Mouse (Mus musculus): ENCODE measurements around the gene Mansc4. TPM values are rescaled to one million over a fixed set of nuclear protein-coding genes. Genes with fewer than 3 reads are reported as not detected.

Mansc4 gene
- polyA plus RNA-seq (2015; fragmentation: Nextera tagmentation; extraction: Ambion mirVana), result 1.5 and 2.3 TPM in 2 replicates

- peak; percentile 9; the same call in 1 of the 2 replicates for ATAC-seq
- Histone ChIP-seq H3K27me3 (replicated peaks; ENCODE audit: control insufficient read depth, insufficient read depth, low read length) (no peaks in the 10 kb centered on the region), H3K36me3 (ENCODE audit: control insufficient read depth, insufficient read depth, low read length) (no peaks in the 10 kb centered on the region), H3K4me3 (ENCODE audit: low read length) (peak within 1 kb of the TSS; percentile 21; the same call in 1 of the 2 replicates), H3K4me1 (ENCODE audit: control insufficient read depth, insufficient read depth, low read length) (peaks cover 10% of the 10 kb centered on the region; the same call in 1 of the 2 replicates), H3K9me3 (ENCODE audit: control insufficient read depth, low read length) (no peaks in the 10 kb centered on the region), H3K27ac (ENCODE audit: low read length) (peak within 1 kb of the TSS; percentile 72), H3K9ac (ENCODE audit: low read depth, low read length) (peak within 1 kb of the TSS; percentile 48), H3K4me2 (ENCODE audit: low read depth, low read length) (peak within 1 kb of the TSS; percentile 40)
- WGBS, result 15% methylated on average over 20 of the region's 20 CpGs
These were observed at the start of gene Mansc4 for GRCm38 (mm10) chr6:147086594-147087225. Mansc4 (minus strand) TSS chr6:147087032.

GRCm38 (mm10) chr6:147127239-147127638, 40.4 kb upstream of the Mansc4 start:
- no peaks in the 10 kb centered on the region for H3K27me3 ChIP-seq (replicated peaks; ENCODE audit: control insufficient read depth, insufficient read depth, low read length)
- H3K27ac ChIP-seq (ENCODE audit: low read length), result no peak overlapping the region
- WGBS, result 95% methylated on average over 10 of the region's 10 CpGs
- no peaks in the 10 kb centered on the region for H3K9me3 ChIP-seq (ENCODE audit: control insufficient read depth, low read length)
- no peak overlapping the region for H3K4me3 ChIP-seq (ENCODE audit: low read length)
- no peak for ATAC-seq
- no peak overlapping the region for H3K9ac ChIP-seq (ENCODE audit: low read depth, low read length)
- H3K4me2 ChIP-seq (ENCODE audit: low read depth, low read length), result no peak overlapping the region
- no peaks in the 10 kb centered on the region for H3K36me3 ChIP-seq (ENCODE audit: control insufficient read depth, insufficient read depth, low read length)
- no peaks in the 10 kb centered on the region for H3K4me1 ChIP-seq (ENCODE audit: control insufficient read depth, insufficient read depth, low read length)

GRCm38 (mm10) chr6:147121320-147121719, 34.5 kb upstream of the Mansc4 start:
- Histone ChIP-seq H3K4me1 (ENCODE audit: control insufficient read depth, insufficient read depth, low read length) (no peaks in the 10 kb centered on the region), H3K27ac (ENCODE audit: low read length) (no peak overlapping the region), H3K27me3 (replicated peaks; ENCODE audit: control insufficient read depth, insufficient read depth, low read length) (no peaks in the 10 kb centered on the region), H3K36me3 (ENCODE audit: control insufficient read depth, insufficient read depth, low read length) (no peaks in the 10 kb centered on the region), H3K4me2 (ENCODE audit: low read depth, low read length) (no peak overlapping the region), H3K9ac (ENCODE audit: low read depth, low read length) (no peak overlapping the region), H3K4me3 (ENCODE audit: low read length) (no peak overlapping the region), H3K9me3 (ENCODE audit: control insufficient read depth, low read length) (no peaks in the 10 kb centered on the region)
- no peak for ATAC-seq
- 57% methylated on average over 6 of the region's 6 CpGs for WGBS

- Histone ChIP-seq H3K9ac (ENCODE audit: low read depth, low read length) (no peak overlapping the region), H3K27me3 (replicated peaks; ENCODE audit: control insufficient read depth, insufficient read depth, low read length) (no peaks in the 10 kb centered on the region), H3K27ac (ENCODE audit: low read length) (no peak overlapping the region), H3K4me2 (ENCODE audit: low read depth, low read length) (no peak overlapping the region), H3K36me3 (ENCODE audit: control insufficient read depth, insufficient read depth, low read length) (no peaks in the 10 kb centered on the region), H3K9me3 (ENCODE audit: control insufficient read depth, low read length) (no peaks in the 10 kb centered on the region), H3K4me1 (ENCODE audit: control insufficient read depth, insufficient read depth, low read length) (no peaks in the 10 kb centered on the region), H3K4me3 (ENCODE audit: low read length) (no peak overlapping the region)
- ATAC-seq, result no peak
- 78% methylated on average over 3 of the region's 3 CpGs for WGBS
These were observed 31.4 kb upstream of the Mansc4 start for GRCm38 (mm10) chr6:147118190-147118589.

- Histone ChIP-seq H3K4me3 (ENCODE audit: low read length) (no peak overlapping the region), H3K4me2 (ENCODE audit: low read depth, low read length) (no peak overlapping the region), H3K4me1 (ENCODE audit: control insufficient read depth, insufficient read depth, low read length) (no peaks in the 10 kb centered on the region), H3K27me3 (replicated peaks; ENCODE audit: control insufficient read depth, insufficient read depth, low read length) (no peaks in the 10 kb centered on the region), H3K9me3 (ENCODE audit: control insufficient read depth, low read length) (no peaks in the 10 kb centered on the region), H3K36me3 (ENCODE audit: control insufficient read depth, insufficient read depth, low read length) (no peaks in the 10 kb centered on the region), H3K27ac (ENCODE audit: low read length) (no peak overlapping the region), H3K9ac (ENCODE audit: low read depth, low read length) (no peak overlapping the region)
- no peak for ATAC-seq
- WGBS, result 89% methylated on average over 7 of the region's 7 CpGs
These were observed 30.9 kb upstream of the Mansc4 start for GRCm38 (mm10) chr6:147117764-147118163.

- no peak overlapping the region for H3K27ac ChIP-seq (ENCODE audit: low read length)
- no peak overlapping the region for H3K4me2 ChIP-seq (ENCODE audit: low read depth, low read length)
- 9% methylated on average over 10 of the region's 10 CpGs for WGBS
- H3K4me1 ChIP-seq (ENCODE audit: control insufficient read depth, insufficient read depth, low read length), result no peaks in the 10 kb centered on the region
- H3K27me3 ChIP-seq (replicated peaks; ENCODE audit: control insufficient read depth, insufficient read depth, low read length), result no peaks in the 10 kb centered on the region
- no peak overlapping the region for H3K9ac ChIP-seq (ENCODE audit: low read depth, low read length)
- no peak overlapping the region for H3K4me3 ChIP-seq (ENCODE audit: low read length)
- H3K9me3 ChIP-seq (ENCODE audit: control insufficient read depth, low read length), result no peaks in the 10 kb centered on the region
- no peaks in the 10 kb centered on the region for H3K36me3 ChIP-seq (ENCODE audit: control insufficient read depth, insufficient read depth, low read length)
- no peak for ATAC-seq
These were observed 29.7 kb upstream of the Mansc4 start for GRCm38 (mm10) chr6:147116579-147116978.

- no peaks in the 10 kb centered on the region for H3K9me3 ChIP-seq (ENCODE audit: control insufficient read depth, low read length)
- no peak for ATAC-seq
- no peak overlapping the region for H3K9ac ChIP-seq (ENCODE audit: low read depth, low read length)
- H3K4me1 ChIP-seq (ENCODE audit: control insufficient read depth, insufficient read depth, low read length), result no peaks in the 10 kb centered on the region
- 89% methylated on average over 7 of the region's 7 CpGs for WGBS
- no peak overlapping the region for H3K4me3 ChIP-seq (ENCODE audit: low read length)
- no peak overlapping the region for H3K4me2 ChIP-seq (ENCODE audit: low read depth, low read length)
- H3K27ac ChIP-seq (ENCODE audit: low read length), result no peak overlapping the region
- no peaks in the 10 kb centered on the region for H3K27me3 ChIP-seq (replicated peaks; ENCODE audit: control insufficient read depth, insufficient read depth, low read length)
- H3K36me3 ChIP-seq (ENCODE audit: control insufficient read depth, insufficient read depth, low read length), result peaks cover 13% of the 10 kb centered on the region
These were observed 22.5 kb upstream of the Mansc4 start for GRCm38 (mm10) chr6:147109283-147109682.

GRCm38 (mm10) chr6:147106716-147107115, 19.9 kb upstream of the Mansc4 start:
- Histone ChIP-seq H3K9me3 (ENCODE audit: control insufficient read depth, low read length) (no peaks in the 10 kb centered on the region), H3K36me3 (ENCODE audit: control insufficient read depth, insufficient read depth, low read length) (peaks cover 15% of the 10 kb centered on the region), H3K27me3 (replicated peaks; ENCODE audit: control insufficient read depth, insufficient read depth, low read length) (no peaks in the 10 kb centered on the region), H3K27ac (ENCODE audit: low read length) (no peak overlapping the region), H3K4me3 (ENCODE audit: low read length) (no peak overlapping the region), H3K4me1 (ENCODE audit: control insufficient read depth, insufficient read depth, low read length) (no peaks in the 10 kb centered on the region), H3K4me2 (ENCODE audit: low read depth, low read length) (no peak overlapping the region), H3K9ac (ENCODE audit: low read depth, low read length) (no peak overlapping the region)
- 85% methylated on average over 6 of the region's 6 CpGs for whole genome bisulfite sequencing
- peak; percentile 64; the same call in 1 of the 2 replicates for ATAC-seq

GRCm38 (mm10) chr6:147105529-147105928, 18.7 kb upstream of the Mansc4 start:
- H3K4me3 ChIP-seq (ENCODE audit: low read length), result no peak overlapping the region
- H3K27me3 ChIP-seq (replicated peaks; ENCODE audit: control insufficient read depth, insufficient read depth, low read length), result no peaks in the 10 kb centered on the region
- ATAC-seq, result no peak
- WGBS, result 94% methylated on average over 1 of the region's 1 CpGs
- H3K4me2 ChIP-seq (ENCODE audit: low read depth, low read length), result no peak overlapping the region
- no peaks in the 10 kb centered on the region for H3K4me1 ChIP-seq (ENCODE audit: control insufficient read depth, insufficient read depth, low read length)
- H3K9me3 ChIP-seq (ENCODE audit: control insufficient read depth, low read length), result no peaks in the 10 kb centered on the region
- H3K36me3 ChIP-seq (ENCODE audit: control insufficient read depth, insufficient read depth, low read length), result peaks cover 15% of the 10 kb centered on the region
- H3K27ac ChIP-seq (ENCODE audit: low read length), result no peak overlapping the region
- no peak overlapping the region for H3K9ac ChIP-seq (ENCODE audit: low read depth, low read length)

GRCm38 (mm10) chr6:147102293-147102692, 15.5 kb upstream of the Mansc4 start:
- H3K4me1 ChIP-seq (ENCODE audit: control insufficient read depth, insufficient read depth, low read length), result peaks cover 16% of the 10 kb centered on the region
- no peaks in the 10 kb centered on the region for H3K27me3 ChIP-seq (replicated peaks; ENCODE audit: control insufficient read depth, insufficient read depth, low read length)
- H3K9ac ChIP-seq (ENCODE audit: low read depth, low read length), result no peak overlapping the region
- H3K4me3 ChIP-seq (ENCODE audit: low read length), result no peak overlapping the region
- no peak overlapping the region for H3K27ac ChIP-seq (ENCODE audit: low read length)
- peaks cover 7% of the 10 kb centered on the region for H3K36me3 ChIP-seq (ENCODE audit: control insufficient read depth, insufficient read depth, low read length)
- no peaks in the 10 kb centered on the region for H3K9me3 ChIP-seq (ENCODE audit: control insufficient read depth, low read length)
- H3K4me2 ChIP-seq (ENCODE audit: low read depth, low read length), result no peak overlapping the region
- 85% methylated on average over 3 of the region's 3 CpGs for WGBS
- no peak for ATAC-seq

Data from intestine, embryonic 16.5 days (tissue).